Mouse (Mus musculus) testis, postnatal 14 days (tissue): Measurements from ENCODE around the gene Hlf.

ENCODE experiments used
- DNase-seq: peaks from one replicate; pipeline ENCODE4 v3.0.0; 2021; ENCODE audit warnings: low spot score

Gene Hlf

GRCm38 (mm10) chr11:90370789-90371291 lies 19.9 kb downstream of the Hlf start:
- DNase-seq = no peak

- no peak for DNase-seq
Measured at GRCm38 (mm10) chr11:90370367-90370766, 20.3 kb downstream of the Hlf start.

DNA sequence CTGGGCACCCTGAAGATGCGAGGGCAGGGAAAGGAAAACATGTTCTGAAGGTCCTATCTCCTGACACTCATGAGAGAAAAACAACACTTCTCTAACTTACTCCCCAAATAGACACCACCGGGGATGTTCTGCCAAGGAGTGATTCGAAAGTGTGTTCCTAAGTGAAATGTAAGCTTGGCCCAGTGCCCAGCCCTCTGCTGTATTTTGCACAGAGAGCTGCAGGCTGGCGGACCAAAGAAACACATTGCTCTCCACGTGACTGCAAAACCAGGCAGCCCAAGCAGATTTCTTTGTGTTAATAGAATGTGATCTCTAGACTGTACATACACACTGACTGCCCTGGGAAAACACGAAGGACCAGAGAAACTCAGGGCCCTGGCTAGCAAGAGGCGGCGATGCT lies 21.1 kb downstream of the Hlf start:
- peak; percentile 85 for DNase-seq

DNA sequence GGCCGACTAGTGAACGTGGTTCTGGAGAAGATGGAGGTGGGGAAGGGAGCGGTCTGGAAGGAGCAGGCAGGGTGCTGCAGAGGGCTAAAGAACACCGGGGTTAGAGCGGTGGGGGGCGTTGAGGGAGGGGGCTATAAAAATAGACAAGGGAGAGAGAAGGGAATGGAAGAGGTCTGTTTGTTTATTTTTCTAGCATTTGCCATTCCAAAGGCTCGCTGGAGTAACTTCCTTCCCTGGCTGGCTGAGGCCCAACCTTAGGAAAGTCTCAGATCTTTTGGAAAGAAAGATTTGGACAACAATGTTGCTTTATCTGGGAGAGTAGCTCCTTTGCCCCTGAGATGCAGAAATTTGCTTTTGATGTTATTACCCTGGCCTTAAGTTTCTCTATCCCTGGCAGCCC lies 21.6 kb downstream of the Hlf start:
- DNase-seq = peak; percentile 43

DNA sequence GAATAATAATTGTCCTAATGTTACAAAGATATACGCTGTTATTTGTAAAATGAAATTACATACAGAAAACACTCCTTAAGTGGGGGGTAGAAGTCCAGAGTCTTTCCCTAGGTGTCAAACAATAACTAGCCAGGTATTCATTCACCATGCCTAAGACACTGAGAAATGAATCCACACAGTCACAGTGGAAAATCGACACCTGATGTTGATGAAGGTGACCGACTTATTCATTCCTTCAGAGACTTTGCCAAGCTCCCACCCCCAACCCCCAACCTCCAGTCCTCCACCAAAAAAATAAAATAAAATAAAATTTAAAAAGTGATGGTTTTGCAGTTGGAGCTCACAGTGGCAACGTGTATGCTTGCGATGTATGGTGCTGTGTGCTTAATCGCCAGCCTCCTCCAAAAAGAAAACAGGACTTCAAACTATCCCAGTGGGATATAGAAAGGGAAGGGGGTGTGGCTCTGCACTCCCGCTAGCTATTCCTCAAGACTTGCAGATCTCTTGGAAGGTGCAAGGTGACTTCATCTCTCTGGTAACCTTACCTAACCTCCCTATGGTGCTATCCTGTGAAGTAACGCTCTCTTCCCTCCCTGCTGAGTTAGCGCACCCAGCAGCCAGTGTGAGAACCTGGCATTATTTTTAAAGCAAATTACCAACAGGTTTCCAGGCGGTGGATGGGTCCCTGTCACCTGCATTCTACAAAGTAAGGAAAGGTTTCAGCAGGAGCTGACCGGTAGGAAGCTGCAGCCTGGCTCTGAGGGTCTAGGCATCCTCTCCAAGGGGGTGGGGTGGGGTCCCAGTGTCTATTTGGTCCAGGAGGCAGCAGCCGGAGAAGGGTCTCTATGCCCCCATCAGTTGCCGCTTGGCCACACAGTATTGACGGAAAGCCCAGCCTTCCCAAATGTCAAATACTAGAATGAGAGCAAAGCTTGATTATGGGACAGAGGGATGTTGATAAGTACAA lies 22.5 kb downstream of the Hlf start:
- no peak for DNase-seq

DNA sequence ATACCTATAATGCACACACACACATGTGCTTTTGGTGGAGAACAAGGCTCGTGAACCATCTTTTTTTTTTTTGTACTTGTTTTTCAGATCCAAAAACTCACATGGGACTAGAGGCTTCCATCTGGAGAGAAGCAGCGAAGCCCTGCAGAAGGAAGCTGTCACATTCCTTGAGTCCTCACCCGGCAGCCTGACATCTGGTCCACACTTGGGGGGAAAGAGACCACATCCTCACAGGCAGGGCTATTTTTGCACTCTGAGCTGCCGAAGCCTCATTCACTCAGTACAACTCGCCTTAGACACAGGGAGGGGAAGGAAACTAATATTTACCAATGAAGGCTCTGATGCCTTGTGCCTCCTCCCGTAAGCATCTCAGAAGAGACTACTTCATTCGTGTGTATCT lies 25.8 kb downstream of the Hlf start:
- DNase-seq = no peak

DNA sequence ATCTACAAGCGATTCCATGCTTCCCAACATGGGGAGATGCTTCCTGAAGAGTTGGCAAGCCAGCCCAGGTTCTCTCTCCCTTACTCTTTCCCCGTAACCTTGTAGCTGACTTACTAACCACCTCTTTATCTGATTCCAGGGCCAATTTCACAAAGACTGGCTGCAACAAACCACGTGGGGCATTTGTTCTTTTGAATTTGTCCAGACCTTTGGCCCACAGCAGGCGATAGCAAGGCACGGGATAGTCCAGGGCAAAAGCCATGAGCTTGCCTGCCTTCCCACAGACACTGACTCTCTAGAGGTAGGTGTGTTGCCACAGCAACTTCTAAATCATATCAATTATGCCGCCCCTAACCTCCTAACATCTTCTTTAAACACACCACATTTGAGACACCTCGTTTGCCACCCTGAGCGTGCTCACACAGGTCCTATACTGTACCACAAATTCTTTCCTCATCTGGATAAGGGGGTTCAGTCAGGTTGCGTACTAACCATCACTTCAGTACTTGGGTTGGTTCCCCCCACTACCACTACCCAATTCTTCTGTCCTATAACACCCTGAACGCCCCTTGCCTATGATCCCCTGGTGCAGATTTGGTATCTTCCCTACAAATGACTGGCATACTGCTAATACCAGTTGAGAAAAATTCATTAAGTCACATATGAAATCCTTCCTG lies 26.7 kb downstream of the Hlf start:
- no peak for DNase-seq

DNA sequence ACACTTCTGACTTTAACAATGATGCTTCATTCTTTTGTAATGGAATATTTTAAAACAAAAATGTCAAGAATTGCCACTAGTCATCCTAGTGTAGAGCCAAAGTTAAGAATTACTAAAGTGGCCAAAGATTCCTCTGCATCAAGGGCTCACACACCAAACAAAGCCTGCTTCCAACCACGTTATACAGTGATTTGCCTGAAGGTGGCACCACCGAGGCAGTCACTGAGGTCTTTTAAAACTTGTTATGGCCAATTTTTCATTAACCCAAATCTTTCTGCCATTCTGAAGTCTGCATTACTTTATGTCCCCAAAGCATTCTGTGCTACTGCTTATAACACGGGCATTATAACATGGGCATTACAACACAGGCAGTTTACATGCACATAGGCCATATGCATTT lies 27.3 kb downstream of the Hlf start:
- no peak for DNase-seq

GRCm38 (mm10) chr11:90360536-90360935 lies 30.2 kb downstream of the Hlf start:
- DNase-seq = no peak

GRCm38 (mm10) chr11:90358063-90358462 lies 32.6 kb downstream of the Hlf start:
- DNase-seq = peak; percentile 36

DNA sequence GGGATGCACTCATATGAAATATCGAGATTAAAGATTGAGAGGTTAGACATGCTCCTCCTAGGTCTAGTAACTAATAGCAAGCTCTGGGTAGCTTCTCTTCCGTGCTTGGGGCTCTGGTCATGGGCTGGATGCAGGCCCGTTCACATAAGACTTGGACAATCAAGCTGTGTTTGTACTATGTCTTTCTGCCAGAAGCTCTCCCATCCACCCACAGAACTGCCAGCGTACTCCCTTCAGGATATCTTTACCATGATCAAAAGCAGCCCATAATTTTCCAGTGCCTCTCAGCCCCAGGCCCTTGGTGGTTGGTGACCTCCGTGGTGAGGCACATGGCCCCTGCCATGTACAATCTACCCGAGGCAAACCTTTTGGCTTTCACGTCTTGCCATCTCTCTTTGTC lies 33.3 kb downstream of the Hlf start:
- DNase-seq = no peak

DNA sequence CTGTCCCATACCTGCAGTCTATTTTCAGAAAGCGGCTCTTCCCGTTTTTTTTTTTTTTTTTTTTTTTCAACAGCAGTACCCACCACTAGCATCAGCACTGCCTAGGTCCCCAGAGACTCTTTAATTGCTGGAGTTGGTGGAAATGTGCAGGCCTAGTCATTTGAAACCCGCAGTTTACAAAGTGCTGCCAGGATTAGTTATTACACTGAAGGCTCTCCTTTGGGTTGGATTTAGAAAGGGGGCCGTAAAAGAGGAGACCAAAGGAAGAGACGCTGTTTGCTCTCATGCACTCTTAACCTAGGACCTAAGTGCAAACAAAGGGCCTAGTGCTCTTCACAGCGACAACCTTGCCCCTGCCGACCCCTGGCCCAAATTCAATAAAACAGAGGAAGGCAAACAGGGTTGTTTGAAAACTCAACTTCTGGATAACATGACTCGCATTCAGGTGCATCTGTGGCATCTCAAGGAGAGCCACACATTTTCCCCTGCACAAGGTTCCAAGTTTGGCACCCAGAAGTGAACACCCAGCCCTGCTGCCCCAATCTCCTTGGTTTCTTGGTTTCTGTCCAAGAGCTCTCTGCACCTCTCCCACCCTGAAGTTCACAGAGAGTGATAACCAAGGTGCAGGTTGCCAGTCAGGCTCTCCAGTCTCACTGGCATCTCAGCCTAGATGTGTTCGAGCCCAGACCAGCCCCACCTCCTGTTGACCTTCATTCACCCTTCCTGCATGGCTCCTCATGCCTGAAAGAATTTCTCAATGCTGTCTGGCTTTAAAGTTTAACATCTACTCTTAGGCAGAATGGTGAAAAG lies 34.0 kb downstream of the Hlf start:
- no peak for DNase-seq

- DNase-seq = no peak
Measured at GRCm38 (mm10) chr11:90356036-90356435, 34.7 kb downstream of the Hlf start.

DNA sequence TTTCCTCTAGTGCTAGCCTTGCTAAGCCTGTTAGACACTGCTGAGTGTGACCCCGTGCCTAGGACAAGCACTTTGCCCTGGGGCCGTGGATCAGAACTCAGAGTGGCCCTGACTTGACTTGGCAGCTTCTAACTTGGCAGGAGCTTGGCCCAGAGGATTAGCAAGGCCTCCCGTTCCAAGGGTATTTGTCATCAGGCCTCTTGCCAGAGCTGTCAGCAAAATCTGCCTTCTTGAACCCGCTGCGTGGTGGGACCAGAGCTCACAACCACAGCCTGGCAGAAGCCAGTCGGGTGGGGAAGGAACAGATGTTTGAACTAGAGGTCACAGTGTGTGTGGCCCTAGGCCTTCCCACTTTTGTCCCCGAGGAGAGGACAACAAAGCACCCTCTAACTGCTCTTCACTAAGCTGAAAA lies 35.4 kb downstream of the Hlf start:
- DNase-seq = peak; percentile 65

- no peak for DNase-seq
Measured at GRCm38 (mm10) chr11:90352696-90353095, 38.0 kb downstream of the Hlf start.

GRCm38 (mm10) chr11:90350153-90350512 lies 40.6 kb downstream of the Hlf start:
- DNase-seq = no peak

DNA sequence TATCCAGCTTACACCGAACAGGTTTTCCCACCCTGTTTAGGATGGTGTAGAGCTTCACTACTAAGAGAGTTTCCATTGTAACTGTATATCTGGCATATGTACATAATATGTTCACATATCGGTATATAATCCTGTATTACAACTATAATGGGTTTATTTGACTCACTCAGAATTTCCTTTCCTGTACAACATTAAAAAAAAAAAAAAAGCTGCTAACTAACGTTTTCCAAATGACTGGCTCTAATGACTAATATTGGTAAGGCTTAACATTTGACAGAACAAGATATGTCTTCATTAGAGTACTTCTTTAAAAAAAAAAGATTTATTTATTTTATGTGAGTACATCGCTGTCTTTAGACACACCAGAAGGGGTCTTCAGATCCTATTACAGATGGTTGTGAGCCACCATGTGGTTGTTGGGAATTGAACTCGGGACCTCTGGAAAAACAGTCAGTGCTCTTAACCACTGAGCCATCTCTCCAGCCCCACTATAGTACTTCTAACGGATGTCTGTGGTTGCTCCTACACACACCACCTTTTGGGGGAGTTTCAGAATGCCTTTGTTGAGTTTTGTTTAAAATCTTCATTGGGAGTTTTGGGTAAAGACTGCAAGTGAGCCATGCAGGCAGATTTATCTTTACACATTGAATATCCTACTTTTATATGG lies 41.1 kb downstream of the Hlf start:
- DNase-seq = no peak

DNA sequence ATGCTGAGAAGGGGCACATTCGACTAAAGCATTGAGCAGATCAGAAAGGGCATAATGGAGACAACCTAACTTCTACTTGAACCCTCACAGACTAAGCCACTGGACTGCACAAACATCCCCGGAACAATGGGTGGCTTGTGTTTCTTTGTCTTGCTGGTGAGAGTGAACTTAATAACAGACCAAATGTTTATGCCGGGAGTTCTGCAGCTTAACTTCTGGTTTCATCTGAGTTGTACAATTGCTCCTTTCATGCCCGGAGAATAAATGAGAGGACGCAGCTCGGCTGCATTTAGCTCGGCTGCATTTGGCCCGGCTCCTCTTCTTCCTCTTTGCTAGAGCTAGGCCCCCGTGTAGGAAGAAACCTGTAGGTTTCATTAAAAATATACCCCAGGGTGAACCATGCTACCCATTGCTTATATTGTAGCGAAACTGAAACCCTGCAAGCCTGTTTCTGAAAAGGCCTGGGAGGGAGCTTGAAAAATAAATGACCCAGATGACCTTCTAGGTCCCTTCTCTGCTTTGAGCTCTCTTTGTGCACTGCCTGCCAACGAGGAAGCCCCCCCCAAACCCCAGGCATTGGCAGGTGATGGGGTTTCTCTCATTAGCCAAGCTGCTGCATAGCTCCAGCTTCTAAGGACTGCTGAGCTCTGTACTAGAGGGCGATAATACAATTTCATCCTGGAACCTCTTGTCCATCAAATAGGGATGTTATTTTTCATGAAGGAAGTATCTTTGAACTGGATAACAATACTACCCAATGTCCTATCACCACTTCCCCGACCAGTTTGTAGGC lies 42.8 kb downstream of the Hlf start:
- no peak for DNase-seq

GRCm38 (mm10) chr11:90345746-90346145 lies 44.9 kb downstream of the Hlf start:
- no peak for DNase-seq

DNA sequence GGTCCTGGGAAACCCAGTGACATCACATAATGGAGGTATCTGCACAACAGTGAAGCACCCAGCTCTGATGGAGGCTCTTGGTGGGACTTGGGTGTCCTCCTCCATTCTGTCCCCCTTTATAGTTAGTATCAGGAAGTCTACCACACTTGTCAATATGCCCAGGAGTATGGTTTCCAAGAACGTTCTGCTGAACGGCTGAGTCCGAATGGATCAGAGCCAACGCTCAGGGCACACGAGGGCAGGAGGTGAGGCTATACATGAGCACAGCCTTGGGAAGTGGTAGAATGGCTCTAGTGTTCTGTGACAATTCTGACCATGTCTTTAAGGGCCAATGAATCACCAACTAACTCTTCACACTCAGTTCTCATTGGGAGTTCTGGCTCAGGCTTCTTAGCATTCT lies 47.8 kb downstream of the Hlf start:
- no peak for DNase-seq

- DNase-seq = no peak
Measured at GRCm38 (mm10) chr11:90342267-90342666, 48.4 kb downstream of the Hlf start.
